Mouse (Mus musculus) hematopoietic stem cell, adult 5-6 weeks (primary cell): ENCODE results near the gene Fyn. TPM values are rescaled to one million over a fixed set of nuclear protein-coding genes. Genes with fewer than 3 reads are reported as not detected.

Experiments
- ATAC-seq, 2 experiments: fragments of 125-278 bp in 1 of 2; replicated peaks in 1 of 2; 2 replicates each; pipeline ENCODE4 v1.8.0; 2016 to 2017; ENCODE audit warnings: inconsistent platforms in 2 of 2, mild to moderate bottlenecking in 2 of 2, moderate number of reproducible peaks in 2 of 2, low read depth in 1 of 2, moderate TSS enrichment in 1 of 2; ENCODE audit not compliant: low FRiP score in 2 of 2, poor library complexity in 2 of 2, severe bottlenecking in 2 of 2, insufficient read depth in 1 of 2, low TSS enrichment in 1 of 2
- total RNA-seq: library from RNA; stranded (forward); fragments of 172-1452, 232-1000 nt; gene quantifications from 2 replicates; pipeline ENCODE4 v1.2.3, GENCODE M21; 2017

Fyn gene
- total RNA-seq, 1 experiment from 2014 or later, result 43.7 TPM

DNA sequence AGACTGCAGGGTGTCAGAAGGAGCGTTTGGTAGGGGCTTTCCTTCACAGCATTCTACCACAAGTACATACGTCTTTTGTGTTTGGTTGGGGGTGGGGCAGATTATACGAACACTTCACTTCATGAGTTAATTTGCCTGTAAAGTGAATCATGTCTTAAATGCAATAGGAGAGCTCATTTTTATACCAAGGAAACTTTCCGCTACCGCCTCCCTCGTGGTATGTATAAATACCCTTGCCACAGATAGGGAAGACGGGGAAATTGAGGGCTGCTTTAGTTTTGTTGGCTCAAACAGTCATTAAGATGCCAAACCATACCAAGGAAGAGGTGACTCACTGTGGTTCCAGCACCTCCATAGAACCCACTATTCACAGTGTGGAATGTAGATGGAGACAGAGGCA, 137.0 kb downstream of the Fyn start:
- ATAC-seq, result no peak

DNA sequence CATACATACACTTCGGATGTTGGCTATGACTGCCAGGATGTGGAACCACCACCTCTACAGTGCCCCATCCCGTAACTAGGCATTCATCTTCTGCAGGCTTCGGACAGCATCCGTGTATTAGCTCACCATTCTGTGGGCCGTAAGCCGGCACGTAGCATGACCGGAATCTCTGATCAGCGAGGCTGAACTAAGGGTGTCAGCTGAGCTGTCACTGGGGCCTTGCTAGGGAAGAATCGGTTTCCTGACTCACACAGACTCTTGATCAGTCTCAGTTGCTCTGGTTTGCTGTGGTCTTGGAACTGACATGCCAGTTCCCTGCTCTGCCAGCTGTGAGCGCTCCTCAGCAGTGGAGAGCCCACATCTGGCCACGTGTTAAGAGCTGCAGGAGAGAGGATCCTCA, 137.7 kb downstream of the Fyn start:
- ATAC-seq, result no peak

DNA sequence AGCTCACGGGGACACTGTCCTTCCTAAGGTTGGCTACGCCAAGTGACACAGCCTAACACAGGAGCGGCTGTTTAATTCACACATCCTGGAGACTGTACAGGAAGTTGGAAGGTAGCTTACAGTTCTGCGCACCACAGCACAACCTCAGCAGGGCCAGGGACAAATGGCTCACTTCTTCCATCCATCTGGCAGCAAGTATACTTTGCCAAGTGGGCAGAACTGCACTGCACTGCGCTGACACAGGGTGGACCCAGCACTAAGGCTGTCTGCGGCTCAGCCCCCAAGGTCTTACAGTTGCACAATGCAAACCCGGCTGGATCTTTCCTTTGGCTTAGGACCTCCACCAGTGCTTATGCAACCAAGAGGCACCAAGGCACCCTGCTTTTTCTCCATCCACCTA, 138.2 kb downstream of the Fyn start:
- no peak for ATAC-seq

DNA sequence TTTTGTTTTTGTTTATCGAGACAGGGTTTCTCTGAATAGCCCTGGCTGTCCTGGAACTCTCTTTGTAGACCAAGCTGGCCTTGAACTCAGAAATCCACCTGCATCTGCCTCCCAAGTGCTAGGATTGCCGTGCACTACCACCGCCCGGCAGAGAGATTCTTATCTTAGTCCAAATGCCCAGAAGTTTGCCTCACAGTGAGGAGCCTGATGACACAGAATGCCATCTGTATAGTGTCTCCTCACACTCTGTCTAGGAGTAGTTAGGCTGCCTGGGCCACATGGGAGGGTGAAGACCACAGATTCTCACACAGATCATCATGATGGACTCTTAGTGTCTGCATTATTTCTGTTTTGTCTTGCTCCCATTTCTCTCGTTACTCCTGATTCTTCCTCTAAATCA, 140.1 kb downstream of the Fyn start:
- ATAC-seq, result no peak

DNA sequence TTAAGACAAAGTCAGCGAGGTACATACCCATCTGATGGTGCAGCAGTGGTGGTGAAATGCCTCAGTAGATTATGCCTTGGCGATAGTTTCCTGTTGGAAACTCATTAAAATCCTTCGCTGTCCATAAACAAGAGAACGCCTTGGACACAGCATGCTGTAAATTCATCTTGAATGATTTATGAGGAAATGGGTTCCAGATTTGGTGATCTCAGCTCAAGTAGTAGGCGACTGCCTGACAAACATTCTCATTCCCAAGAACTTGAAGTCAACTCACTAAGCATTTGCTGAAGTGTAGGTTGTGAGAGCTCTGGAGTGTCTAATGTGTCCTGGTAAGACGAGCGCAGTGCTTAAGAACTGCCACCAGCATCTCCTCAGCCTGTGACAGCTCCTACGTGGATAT, 141.3 kb downstream of the Fyn start:
- ATAC-seq, result no peak

DNA sequence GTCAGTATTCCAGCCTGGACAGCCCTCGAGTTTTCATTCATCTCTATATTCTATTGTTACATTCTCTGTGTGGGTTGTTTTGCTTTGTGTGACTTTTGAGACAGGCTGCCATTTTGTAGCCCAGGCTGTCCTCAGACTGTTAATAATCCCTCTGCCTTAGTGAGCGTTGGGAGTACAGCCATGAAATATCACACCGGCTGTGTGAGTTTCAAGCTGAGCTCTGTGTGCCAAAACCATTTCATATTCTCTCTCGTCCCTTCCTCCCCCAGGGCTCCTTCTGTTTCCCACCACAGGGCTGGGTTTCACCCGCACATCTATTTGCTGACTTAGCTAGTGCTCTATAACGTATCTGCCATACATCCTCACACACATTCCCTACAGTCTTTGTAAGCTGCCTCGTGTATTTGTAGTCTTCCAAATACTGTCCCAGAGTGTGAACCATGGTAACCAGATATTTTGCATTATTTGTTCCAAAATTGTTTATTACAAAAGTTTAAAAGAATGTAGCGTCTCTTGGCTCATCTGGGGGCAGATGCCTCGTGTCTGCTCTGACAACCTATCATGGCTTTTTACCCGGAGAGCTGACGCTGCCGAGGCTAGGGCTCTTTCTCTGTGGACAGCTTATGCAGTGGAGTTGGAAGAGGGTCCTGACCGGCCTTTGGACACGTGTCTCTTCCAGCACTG, 144.1 kb downstream of the Fyn start:
- ATAC-seq, result no peak

DNA sequence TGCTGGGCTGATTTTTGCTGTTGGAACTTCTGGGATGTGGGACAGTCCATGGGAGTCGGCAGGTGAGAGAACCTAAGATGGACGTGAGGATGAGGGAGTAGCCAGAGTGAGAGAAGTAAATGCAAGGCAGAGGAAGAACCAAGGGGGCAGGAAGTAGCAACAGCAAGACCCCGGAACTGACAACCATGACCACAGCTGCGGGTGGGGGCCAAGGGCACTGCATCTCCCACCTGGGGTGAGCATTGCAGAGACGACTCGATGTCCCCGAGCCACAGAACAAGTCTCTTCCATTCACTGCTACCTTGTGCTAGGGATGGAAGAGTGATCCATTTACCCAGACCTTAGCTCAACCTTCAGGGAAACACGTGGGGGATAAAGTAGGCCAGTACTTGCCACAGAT, 146.3 kb downstream of the Fyn start:
- ATAC-seq, result no peak

DNA sequence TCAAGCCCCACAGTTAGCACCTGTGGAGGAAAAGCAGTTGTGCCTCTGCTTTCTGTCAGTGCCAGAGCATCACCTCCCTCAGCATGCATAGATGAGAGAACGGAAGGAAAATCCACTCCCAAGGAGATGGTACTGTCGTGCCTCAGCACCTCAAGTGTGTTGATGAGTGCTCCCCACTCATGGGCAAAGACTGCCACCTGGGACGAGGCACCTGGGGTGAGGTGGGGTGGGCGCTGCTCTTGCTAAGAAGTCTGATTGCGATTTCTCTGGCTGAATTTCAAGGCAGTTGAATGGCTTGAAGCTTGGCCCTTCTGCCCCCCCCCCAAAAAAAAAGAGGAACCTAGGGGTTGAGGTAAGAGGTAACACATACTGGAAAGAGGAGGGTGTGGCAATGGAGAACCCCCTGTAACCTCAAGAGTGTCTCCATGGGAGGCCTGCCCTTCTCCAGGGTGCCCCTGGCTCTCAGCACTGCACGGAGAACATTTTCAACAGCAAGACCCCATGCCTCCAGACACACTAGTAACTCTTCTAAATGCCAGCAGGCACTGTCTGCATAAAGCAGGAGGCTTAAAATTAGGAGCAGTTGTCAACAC, 148.0 kb downstream of the Fyn start:
- no peak for ATAC-seq

DNA sequence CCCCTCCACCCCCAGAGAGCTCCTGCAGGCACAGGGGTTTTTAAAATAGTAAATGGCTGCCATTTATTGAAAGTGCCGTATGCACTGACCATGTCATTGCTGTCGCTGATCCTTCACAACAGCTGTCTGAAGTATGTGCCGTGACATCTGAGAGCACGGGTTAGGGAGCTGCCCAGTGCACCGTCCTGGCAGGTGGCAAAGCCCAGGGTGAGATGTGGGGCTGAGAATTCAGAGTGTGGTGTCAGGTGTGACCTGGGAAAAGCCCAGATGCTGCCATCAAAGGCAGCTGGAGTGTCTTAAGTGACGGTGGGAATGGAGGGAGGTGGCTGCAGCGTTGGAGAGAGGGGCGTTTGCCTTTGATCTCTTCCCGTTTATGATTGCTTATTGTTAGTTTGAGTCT, 148.7 kb downstream of the Fyn start:
- no peak for ATAC-seq

DNA sequence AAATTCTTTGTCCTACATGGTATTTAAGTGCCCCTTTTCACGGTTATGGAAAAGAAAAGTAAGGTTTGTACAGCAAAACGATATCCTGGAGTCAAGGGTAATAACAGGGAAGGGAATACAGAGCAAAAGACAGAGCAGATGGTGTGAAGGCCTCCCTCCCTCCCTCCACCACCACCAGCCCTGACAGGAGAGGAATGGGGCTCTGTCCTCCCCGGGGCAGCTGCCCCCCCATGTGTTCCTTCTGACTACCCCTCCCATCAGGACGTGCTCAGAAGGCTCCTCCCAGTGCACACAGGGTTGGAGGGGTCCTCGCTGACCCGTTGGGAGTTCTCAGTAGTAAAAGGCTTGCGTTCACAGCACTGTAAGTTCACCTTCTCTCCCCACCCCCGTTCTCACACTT, 149.6 kb downstream of the Fyn start:
- ATAC-seq, result no peak

DNA sequence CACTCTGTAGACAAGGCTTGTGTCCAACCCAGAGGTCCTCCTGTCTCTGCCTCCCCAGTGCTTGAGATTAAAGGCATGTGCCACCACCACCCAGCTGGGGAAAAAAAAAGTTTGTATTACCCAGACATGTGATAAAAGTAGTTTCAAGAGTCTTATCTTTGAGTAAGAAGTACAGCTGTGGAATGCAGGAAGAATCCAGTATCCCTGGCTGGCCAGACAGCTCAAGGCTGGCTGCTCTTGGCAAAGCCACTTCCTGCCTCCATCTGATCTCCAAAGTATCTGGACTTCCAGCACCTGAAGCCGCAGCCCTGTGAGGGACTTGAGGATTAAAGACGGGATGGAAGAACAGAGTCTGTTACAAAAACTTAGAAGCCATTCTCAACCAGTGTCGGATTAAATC, 150.2 kb downstream of the Fyn start:
- no peak for ATAC-seq

DNA sequence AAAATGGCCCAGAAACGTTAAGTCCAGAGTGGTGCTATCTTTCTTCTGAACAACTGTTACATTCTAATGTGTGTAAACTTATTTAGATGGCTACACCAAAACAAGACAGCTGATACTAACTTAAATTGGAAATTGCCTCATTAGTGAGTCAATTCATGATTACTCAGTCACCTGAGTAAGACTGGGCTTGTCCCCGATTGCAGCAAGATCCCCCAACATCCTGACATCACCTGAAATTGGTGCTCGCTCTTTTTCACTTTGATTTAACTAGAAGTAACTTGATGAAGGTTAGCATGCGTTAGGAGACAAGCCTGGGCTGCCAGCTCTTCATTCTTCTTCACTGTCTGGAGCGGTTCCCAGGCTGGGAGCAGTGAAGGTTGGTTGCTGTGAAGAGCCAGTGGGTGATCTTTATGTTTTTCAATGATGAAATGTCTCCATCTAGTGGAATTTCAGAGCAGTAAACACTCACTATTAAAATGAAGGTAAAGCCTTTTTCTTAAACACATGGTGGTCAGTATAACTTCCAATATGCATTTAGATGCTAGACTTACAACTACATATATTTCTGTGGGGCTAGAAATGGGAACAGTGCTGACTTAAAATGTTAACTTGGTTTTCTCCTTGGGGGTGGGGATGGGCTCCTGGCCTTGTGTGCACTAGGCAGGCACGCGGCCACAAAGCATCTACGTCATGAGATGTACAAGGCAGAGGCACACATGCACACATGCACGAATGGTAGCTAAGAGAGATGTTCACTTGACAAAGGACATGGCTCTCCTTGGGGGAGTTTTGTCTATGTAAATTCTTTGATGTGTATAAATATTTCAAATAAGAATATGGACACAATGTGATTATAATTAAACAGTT, 151.7 kb downstream of the Fyn start:
- ATAC-seq, result peak; percentile 71; a peak in 3 of 4 replicates

DNA sequence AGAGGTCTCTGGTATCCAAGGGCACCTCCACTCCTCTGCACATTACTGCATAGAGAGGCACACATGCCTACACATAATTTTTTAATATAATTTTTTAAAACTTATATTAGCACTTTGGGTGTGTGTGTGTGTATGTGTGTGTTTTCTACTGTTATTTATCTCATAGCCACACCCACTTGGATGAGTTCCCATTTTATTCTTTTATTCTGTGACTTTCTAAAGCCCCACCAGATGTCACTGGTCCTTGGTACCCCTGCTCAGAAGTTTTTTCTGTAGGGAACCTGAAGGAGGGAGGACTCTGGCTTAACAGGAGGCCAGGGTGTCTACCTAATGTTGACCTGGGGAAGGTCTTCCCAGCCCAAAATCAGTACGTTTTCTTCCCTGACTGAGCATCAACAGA, 152.7 kb downstream of the Fyn start:
- no peak for ATAC-seq

DNA sequence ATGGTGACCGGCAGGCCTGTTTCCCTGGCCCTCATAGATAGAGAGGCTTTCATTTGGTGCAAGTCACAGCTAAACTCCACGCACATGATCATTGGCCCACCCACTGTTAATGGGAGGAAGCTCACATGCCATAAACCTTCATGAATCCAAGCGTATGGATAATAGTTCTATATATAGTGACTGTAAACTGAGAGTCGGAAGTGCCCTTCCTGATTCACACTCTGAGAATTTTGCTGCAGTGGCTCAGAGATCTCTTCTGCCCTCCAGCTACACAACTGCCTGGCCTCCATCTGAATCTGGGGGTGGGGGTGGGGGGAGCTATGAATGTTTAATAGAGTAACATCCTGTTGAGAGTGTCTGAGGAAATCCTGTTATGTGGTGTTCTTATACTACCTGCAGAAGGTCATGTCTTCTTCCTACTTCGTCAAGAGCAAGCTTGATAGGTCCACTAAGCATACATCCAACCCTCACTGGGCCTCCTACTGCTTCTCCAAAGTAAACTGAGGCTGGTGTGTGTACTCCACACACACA, 153.3 kb downstream of the Fyn start:
- ATAC-seq, result no peak

DNA sequence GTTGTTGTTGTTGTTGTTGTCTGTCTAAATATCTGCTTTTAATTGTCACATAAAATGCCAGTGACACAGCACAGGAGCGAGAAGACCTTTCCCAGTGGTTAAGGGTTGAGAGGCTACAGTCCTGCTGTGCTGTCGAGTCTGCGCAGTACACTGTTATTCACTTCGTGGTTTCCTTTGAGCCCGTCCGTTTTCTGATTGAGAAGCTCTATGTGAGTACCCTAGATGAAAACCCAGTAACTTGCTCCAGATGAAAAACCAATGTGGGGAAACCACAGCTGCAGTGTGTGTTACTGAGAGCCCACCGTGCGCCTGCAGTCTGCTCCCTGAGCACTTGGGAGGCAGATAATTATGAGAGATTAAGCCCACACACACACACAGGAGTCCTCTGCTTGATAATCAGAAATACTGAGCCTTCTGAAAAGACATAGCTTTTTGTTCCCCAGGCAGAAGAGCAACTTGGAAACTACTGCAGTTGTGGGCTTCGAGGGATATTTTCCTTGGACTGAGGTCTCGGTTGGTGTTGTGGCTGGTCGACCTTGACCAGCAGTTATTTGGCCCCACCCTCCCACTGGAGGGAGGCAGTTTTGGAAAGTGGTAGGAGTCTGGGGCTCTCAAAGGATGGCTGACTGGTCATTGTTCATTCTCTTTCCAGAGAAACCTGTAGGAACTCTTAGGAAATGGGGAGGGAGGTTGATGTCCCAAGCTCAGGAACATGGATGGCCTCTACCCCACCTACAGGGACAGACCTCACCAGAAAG, 154.4 kb downstream of the Fyn start:
- ATAC-seq, result no peak

DNA sequence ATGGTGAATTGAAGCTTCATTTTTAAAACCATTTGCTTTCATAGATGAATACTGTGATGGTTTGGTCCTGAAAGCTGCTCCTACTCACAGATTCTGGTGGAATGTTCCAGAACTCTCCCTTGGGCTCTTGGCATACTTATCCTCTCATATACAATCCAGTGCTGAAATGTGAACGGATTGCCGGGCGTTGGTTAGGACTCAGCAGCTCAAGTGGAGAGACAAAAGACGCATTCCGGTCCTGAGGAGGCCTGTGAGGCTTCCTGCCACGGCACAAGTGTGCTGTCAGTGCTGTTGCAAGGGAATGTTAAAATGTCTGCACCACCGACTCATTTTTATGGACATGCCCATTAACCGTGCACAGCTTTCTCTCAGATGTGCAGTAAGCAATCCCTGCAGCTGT, 155.7 kb downstream of the Fyn start:
- no peak for ATAC-seq

DNA sequence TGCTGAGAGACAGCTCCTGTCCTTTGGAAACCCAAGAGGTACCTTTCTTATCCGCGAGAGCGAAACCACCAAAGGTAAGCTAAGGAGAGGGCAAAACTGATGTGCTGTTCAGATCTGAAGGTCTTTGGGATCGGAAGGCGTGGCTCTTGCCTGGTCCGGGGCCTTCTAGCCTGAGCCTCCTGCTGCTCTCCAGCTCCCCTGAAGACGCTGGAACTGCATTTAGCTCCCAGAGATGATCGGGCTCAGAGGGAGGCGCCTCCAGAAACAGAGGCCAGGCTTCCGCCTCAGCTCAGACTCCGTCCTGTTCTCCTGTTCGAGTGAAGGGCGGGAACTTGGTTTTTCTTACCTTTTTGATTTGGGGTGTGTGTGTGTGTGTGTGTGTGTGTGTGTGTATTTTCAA, 156.8 kb downstream of the Fyn start:
- no peak for ATAC-seq

DNA sequence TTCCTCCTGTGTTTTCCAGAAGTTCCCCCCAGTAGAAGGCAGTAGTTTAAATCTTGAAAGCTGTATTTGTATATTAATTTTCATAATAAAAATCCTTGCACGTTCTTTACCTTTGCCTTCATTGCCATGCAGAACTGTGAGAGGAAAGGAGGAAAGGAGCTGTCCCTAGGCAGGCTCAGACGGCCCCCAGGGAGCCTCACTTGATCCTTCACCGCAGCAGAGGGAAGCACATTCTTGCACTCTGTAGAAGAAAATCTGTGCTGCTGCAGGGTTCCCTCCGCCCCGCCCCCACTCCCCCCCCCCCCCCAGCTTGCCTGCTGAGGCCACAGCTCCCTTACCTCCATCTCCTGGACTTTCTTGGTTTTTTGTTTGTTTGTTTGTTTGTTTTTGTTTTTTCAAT, 158.5 kb downstream of the Fyn start:
- ATAC-seq, result no peak
